Mouse (Mus musculus) thymus, adult 2 months (tissue): ENCODE measurements around the gene Ncr1.

Experiments used
- CTCF ChIP-seq: fragments of 200-500 bp; IDR thresholded peaks from 2 replicates; pipeline ENCODE4 v1.5.1; 2012; ENCODE audit warnings: mild to moderate bottlenecking, control low read depth, low read length, moderate library complexity, borderline replicate concordance; ENCODE audit not compliant: control insufficient read depth, poor library complexity, insufficient read depth; ENCODE audit errors: extremely low read depth
- POLR2A ChIP-seq: fragments of 200-500 bp; IDR thresholded peaks from 2 replicates; pipeline ENCODE4 v1.6.1; 2012; ENCODE audit warnings: mild to moderate bottlenecking, low read length, control low read depth, moderate library complexity; ENCODE audit not compliant: control insufficient read depth, poor library complexity, insufficient read depth; ENCODE audit errors: extremely low read depth

- TF ChIP-seq CTCF (no peak), POLR2A (no peak)
These were observed 37.4 kb upstream of the Ncr1 start for GRCm38 (mm10) chr7:4300166-4300565.
